Mouse (Mus musculus) MEL (cell line): ENCODE data around the gene Cox16. TPM values are rescaled to one million over a fixed set of nuclear protein-coding genes. Genes with fewer than 3 reads are reported as not detected.

ENCODE experiments used
- DNase-seq: peaks from one replicate; pipeline ENCODE4 v3.0.0; 2011; ENCODE audit warnings: low read depth, low spot score
- H3K27ac ChIP-seq: 2 replicates; pipeline ENCODE4 v1.5.1; 2012; ENCODE audit warnings: low read depth, mild to moderate bottlenecking, control low read depth, low read length, moderate library complexity; ENCODE audit not compliant: control insufficient read depth
- H3K27me3 ChIP-seq, 2 experiments: fragments of 150-350 bp in 1 of 2; sonication (generic) in 1 of 2; 2 replicates each; pipeline ENCODE4 v1.6.1; 2012; ENCODE audit warnings: low read length in 2 of 2, mild to moderate bottlenecking in 2 of 2, improper control_type of control experiment in 1 of 2, moderate library complexity in 1 of 2; ENCODE audit not compliant: insufficient read depth in 2 of 2, control insufficient read depth in 1 of 2
- H3K36me3 ChIP-seq, 2 experiments: 2 replicates each; pipeline ENCODE4 v1.6.1; 2012 to 2014; ENCODE audit warnings: low read length in 2 of 2, improper control_type of control experiment in 1 of 2, inconsistent platforms in 1 of 2, mild to moderate bottlenecking in 1 of 2; ENCODE audit not compliant: insufficient read depth in 2 of 2, control insufficient read depth in 1 of 2
- H3K4me1 ChIP-seq, 2 experiments: fragments of 150-350 bp in 1 of 2; sonication (generic) in 1 of 2; 2 replicates each; pipeline ENCODE4 v1.6.1; 2012; ENCODE audit warnings: low read length in 2 of 2, improper control_type of control experiment in 1 of 2, mild to moderate bottlenecking in 1 of 2; ENCODE audit not compliant: insufficient read depth in 2 of 2, control insufficient read depth in 1 of 2
- H3K4me3 ChIP-seq, 2 experiments: fragments of 150-350 bp in 1 of 2; sonication (generic) in 1 of 2; 2 replicates each; pipeline ENCODE4 v1.5.1; 2012; ENCODE audit warnings: low read depth in 2 of 2, low read length in 2 of 2, mild to moderate bottlenecking in 2 of 2, moderate library complexity in 2 of 2, control low read depth in 1 of 2, improper control_type of control experiment in 1 of 2; ENCODE audit not compliant: control insufficient read depth in 1 of 2, insufficient read depth in 1 of 2
- H3K79me2 ChIP-seq: 2 replicates; pipeline ENCODE4 v1.6.1; 2012; ENCODE audit warnings: mild to moderate bottlenecking, low read length, moderate library complexity; ENCODE audit not compliant: control insufficient read depth, poor library complexity, insufficient read depth
- H3K9ac ChIP-seq: 2 replicates; pipeline ENCODE4 v1.6.1; 2012; ENCODE audit warnings: low read depth, mild to moderate bottlenecking, control low read depth, low read length, moderate library complexity; ENCODE audit not compliant: control insufficient read depth, poor library complexity, severe bottlenecking
- H3K9me3 ChIP-seq: fragments of 150-350 bp; sonication (generic); replicated peaks from 2 replicates; pipeline ENCODE4 v1.6.1; 2012; ENCODE audit warnings: mild to moderate bottlenecking, low read length, improper control_type of control experiment, moderate library complexity; ENCODE audit not compliant: insufficient read depth
- CTCF ChIP-seq, 3 experiments: IDR thresholded peaks in 2 of 3; conservative IDR thresholded peaks in 1 of 3; 2 replicates each; pipeline ENCODE4 v1.5.1; 2011 to 2012; ENCODE audit warnings: low read length in 3 of 3, low read depth in 2 of 3, mild to moderate bottlenecking in 2 of 3, improper control_type of control experiment in 1 of 3, inconsistent platforms in 1 of 3, mixed read lengths in 1 of 3, moderate library complexity in 1 of 3; ENCODE audit not compliant: control insufficient read depth in 1 of 3, insufficient read depth in 1 of 3, poor library complexity in 1 of 3, severe bottlenecking in 1 of 3
- ELF1 ChIP-seq: IDR thresholded peaks from 2 replicates; pipeline ENCODE4 v1.6.1; 2014; ENCODE audit warnings: low read depth, mild to moderate bottlenecking, inconsistent platforms, low read length, improper control_type of control experiment, moderate library complexity
- EP300 ChIP-seq, 2 experiments: IDR thresholded peaks; 2 replicates each; pipeline ENCODE4 v1.6.1; 2011; ENCODE audit warnings: improper control_type of control experiment in 2 of 2, low read length in 2 of 2, low read depth in 1 of 2, mild to moderate bottlenecking in 1 of 2
- ETS1 ChIP-seq: IDR thresholded peaks from 2 replicates; pipeline ENCODE4 v1.6.1; 2012; ENCODE audit warnings: low read depth, mild to moderate bottlenecking, inconsistent platforms, low read length, improper control_type of control experiment, moderate library complexity
- GABPA ChIP-seq: IDR thresholded peaks from 2 replicates; pipeline ENCODE4 v1.6.1; 2012; ENCODE audit warnings: low read depth, mild to moderate bottlenecking, inconsistent platforms, low read length, improper control_type of control experiment, moderate library complexity
- GATA1 ChIP-seq: IDR thresholded peaks from 2 replicates; pipeline ENCODE4 v1.6.1; 2011; ENCODE audit warnings: low read depth, low read length, improper control_type of control experiment
- MAFK ChIP-seq: IDR thresholded peaks from 2 replicates; pipeline ENCODE4 v1.6.1; 2011; ENCODE audit warnings: low read depth, mild to moderate bottlenecking, low read length, improper control_type of control experiment, borderline replicate concordance
- MAZ ChIP-seq: IDR thresholded peaks from 2 replicates; pipeline ENCODE4 v1.6.1; 2012; ENCODE audit warnings: low read depth, mild to moderate bottlenecking, inconsistent platforms, low read length, improper control_type of control experiment
- MXI1 ChIP-seq: IDR thresholded peaks from 2 replicates; pipeline ENCODE4 v1.6.1; 2011; ENCODE audit warnings: mild to moderate bottlenecking, low read depth, low read length, improper control_type of control experiment
- MYC ChIP-seq: IDR thresholded peaks from 2 replicates; pipeline ENCODE4 v1.6.1; 2011; ENCODE audit warnings: low read depth, mild to moderate bottlenecking, low read length, improper control_type of control experiment, moderate library complexity
- NELFE ChIP-seq: IDR thresholded peaks from 2 replicates; pipeline ENCODE4 v1.6.1; 2011; ENCODE audit warnings: low read depth, low read length, improper control_type of control experiment
- NRF1 ChIP-seq: IDR thresholded peaks from 2 replicates; pipeline ENCODE4 v1.6.1; 2014; ENCODE audit warnings: low read depth, mild to moderate bottlenecking, inconsistent platforms, low read length, improper control_type of control experiment, moderate library complexity; ENCODE audit not compliant: poor library complexity, insufficient read depth, severe bottlenecking
- POLR2A ChIP-seq, 2 experiments: IDR thresholded peaks; 2 replicates each; pipeline ENCODE4 v1.6.1; 2011 to 2012; ENCODE audit warnings: low read length in 2 of 2, mild to moderate bottlenecking in 2 of 2, control low read depth in 1 of 2, improper control_type of control experiment in 1 of 2, low read depth in 1 of 2, moderate library complexity in 1 of 2; ENCODE audit not compliant: control insufficient read depth in 1 of 2, insufficient read depth in 1 of 2, poor library complexity in 1 of 2
- RAD21 ChIP-seq: IDR thresholded peaks from 2 replicates; pipeline ENCODE4 v1.6.1; 2011; ENCODE audit warnings: mild to moderate bottlenecking, low read depth, low read length, improper control_type of control experiment
- RCOR1 ChIP-seq: IDR thresholded peaks from 2 replicates; pipeline ENCODE4 v1.6.1; 2012; ENCODE audit warnings: low read depth, mild to moderate bottlenecking, inconsistent platforms, low read length, improper control_type of control experiment
- SMC3 ChIP-seq: IDR thresholded peaks from 2 replicates; pipeline ENCODE4 v1.6.1; 2011; ENCODE audit warnings: low read depth, low read length, improper control_type of control experiment
- ZMIZ1 ChIP-seq: IDR thresholded peaks from 2 replicates; pipeline ENCODE4 v1.6.1; 2012; ENCODE audit warnings: low read depth, mild to moderate bottlenecking, inconsistent platforms, low read length, improper control_type of control experiment, moderate library complexity
- polyA plus RNA-seq, 2 experiments: library from polyadenylated mRNA; stranded (reverse) in 1 of 2; unstranded in 1 of 2; fragments of >175 nt in 1 of 2; fragments of >200 nt in 1 of 2; gene quantifications; 2 replicates each; pipeline versions ENCODE4 v1.2.1 to v1.2.4; 2012; ENCODE audit warnings: low replicate concordance in 2 of 2, low read depth in 1 of 2; ENCODE audit not compliant: insufficient read length in 2 of 2, insufficient read depth in 1 of 2, missing spikeins in 1 of 2
- total RNA-seq: library from RNA; depleted of rRNA; stranded (reverse); fragments of 300-350 nt; gene quantifications from 2 replicates; pipeline ENCODE4 v1.2.3, GENCODE M21; 2012

Cox16 gene
- total and polyA plus RNA-seq, 3 experiments: 49.6 to 99.1 TPM; not detected in 1

- Histone ChIP-seq H3K9ac (no peak overlapping the region), H3K4me1 (no peaks in the 10 kb centered on the region), H3K27ac (no peak overlapping the region), H3K79me2 (no peaks in the 10 kb centered on the region), H3K36me3 (no peaks in the 10 kb centered on the region), H3K4me3 (no peak overlapping the region), H3K9me3 (no peaks in the 10 kb centered on the region), H3K27me3 (peaks cover 0 to 3% of the 10 kb centered on the region in 2 experiments; a peak in 3 of 4 replicates)
- DNase-seq: no peak
- no peak for TF ChIP-seq MXI1
- no peak for TF ChIP-seq CTCF (IDR thresholded peaks at IDR 0.05 in 2 of 3, conservative IDR thresholded peaks at IDR 0.05 in 1 of 3; ENCODE audit: control insufficient read depth in 1 of 3, insufficient read depth in 1 of 3, low read depth in 2 of 3, low read length in 3 of 3, poor library complexity in 1 of 3, severe bottlenecking in 1 of 3)
Observed at GRCm38 (mm10) chr12:81333841-81334240, 151.1 kb downstream of the Cox16 start.

- no peak within 1 kb of the TSS for H3K4me3 ChIP-seq
- no peaks in the 10 kb centered on the region for H3K79me2 ChIP-seq
- H3K9me3 ChIP-seq: no peaks in the 10 kb centered on the region
- no peaks in the 10 kb centered on the region for H3K36me3 ChIP-seq
- no peak within 1 kb of the TSS for H3K9ac ChIP-seq
- no peak for DNase-seq
- peaks cover 0 to 3% of the 10 kb centered on the region in 2 experiments; a peak in 3 of 4 replicates for H3K27me3 ChIP-seq
- TF ChIP-seq ETS1 (no peak), GATA1 (no peak), ELF1 (no peak), CTCF (IDR thresholded peaks at IDR 0.05 in 2 of 3, conservative IDR thresholded peaks at IDR 0.05 in 1 of 3; ENCODE audit: control insufficient read depth in 1 of 3, insufficient read depth in 1 of 3, low read depth in 2 of 3, low read length in 3 of 3, poor library complexity in 1 of 3, severe bottlenecking in 1 of 3) (no peak), EP300 (IDR thresholded peaks at IDR 0.05; ENCODE audit: low read depth in 1 of 2, low read length in 2 of 2) (no peak), RCOR1 (no peak)
- H3K4me1 ChIP-seq: no peaks in the 10 kb centered on the region
- no peak within 1 kb of the TSS for H3K27ac ChIP-seq
Observed at GRCm38 (mm10) chr12:81332875-81333421, 152.0 kb downstream of the Cox16 start, which contains the start of gene Slc8a3. TSS of gene Slc8a3 (minus strand) at chr12:81333180.

GRCm38 (mm10) chr12:81331937-81332874 is 152.7 kb downstream of the Cox16 start:
- Histone ChIP-seq H3K79me2 (no peaks in the 10 kb centered on the region), H3K27me3 (peaks cover 0 to 4% of the 10 kb centered on the region in 2 experiments; a peak in 3 of 4 replicates), H3K9ac (no peak overlapping the region), H3K36me3 (no peaks in the 10 kb centered on the region), H3K9me3 (no peaks in the 10 kb centered on the region), H3K4me1 (no peaks in the 10 kb centered on the region), H3K4me3 (no peak overlapping the region), H3K27ac (no peak overlapping the region)
- no peak for DNase-seq
- TF ChIP-seq MAFK: no peak
- no peak for TF ChIP-seq MXI1
- TF ChIP-seq CTCF (IDR thresholded peaks at IDR 0.05 in 2 of 3, conservative IDR thresholded peaks at IDR 0.05 in 1 of 3; ENCODE audit: control insufficient read depth in 1 of 3, insufficient read depth in 1 of 3, low read depth in 2 of 3, low read length in 3 of 3, poor library complexity in 1 of 3, severe bottlenecking in 1 of 3): no peak
- no peak for TF ChIP-seq POLR2A (IDR thresholded peaks at IDR 0.05; ENCODE audit: control insufficient read depth in 1 of 2, insufficient read depth in 1 of 2, low read depth in 1 of 2, low read length in 2 of 2, poor library complexity in 1 of 2)
- TF ChIP-seq NELFE: no peak
- no peak for TF ChIP-seq SMC3
- no peak for TF ChIP-seq RAD21
- no peak for TF ChIP-seq ETS1
- no peak for TF ChIP-seq MAZ
- no peak for TF ChIP-seq GABPA
- no peak for TF ChIP-seq MYC
- TF ChIP-seq ZMIZ1: no peak
- TF ChIP-seq NRF1: no peak
